In genomic region chr13:44730939-44731551, GRCm38 (mm10) we compare ENCODE assay signal across 8 mouse cellular contexts. TPM values are rescaled to one million over a fixed set of nuclear protein-coding genes. Genes with fewer than 3 reads are reported as not detected.
A peak's percentile ranks its signal among the peaks of the same experiment; 100 is the strongest.
DNase-seq lines count a peak whose midpoint lies in the region; ATAC-seq and TF ChIP-seq lines count a peak whose summit lies in the region.

No protein-coding gene starts in this region.

- DNase-seq in 3T3-L1 (ENCODE audit: low read depth, low spot score), result peak; percentile 88
- peak; percentile 52 to 74 for DNase-seq in adrenal gland, postnatal 4 days (ENCODE audit: low spot score in 2 of 2)
- DNase-seq in heart, adult 2 months, result peak; percentile 91 to 93
- DNase-seq in kidney, adult 8-10 months, result peak; percentile 91 to 92
- peak; percentile 77 to 81 for DNase-seq in spleen, adult 18-20 months

- peak; percentile 99 for TF ChIP-seq POLR2A in heart, adult 2 months (IDR thresholded peaks at IDR 0.05; ENCODE audit: insufficient read depth, low read depth, low read length)

- intact Hi-C loops in heart, adult 2 months (cut with DNase I), result loop anchor here (2.0 to 10.0 kb wide), 7 partner anchors 101 to 1170 kb away; partner anchors contain the start of gene Mcur1

- H3K27me3 ChIP-seq in embryonic facial prominence, embryonic 13.5 days, result no peaks in the 10 kb centered on the region
- H3K27me3 ChIP-seq in heart, adult 2 months (ENCODE audit: control insufficient read depth, insufficient read depth, low read length), result no peaks in the 10 kb centered on the region
- no peaks in the 10 kb centered on the region for H3K27me3 ChIP-seq in limb, embryonic 13.5 days
- no peaks in the 10 kb centered on the region for H3K27me3 ChIP-seq in midbrain, embryonic 15.5 days (replicated peaks)

- H3K27ac ChIP-seq in embryonic facial prominence, embryonic 13.5 days, result peak overlapping the region; percentile 96
- peak overlapping the region; percentile 93 for H3K27ac ChIP-seq in heart, adult 2 months
- peak overlapping the region; percentile 93 for H3K27ac ChIP-seq in limb, embryonic 13.5 days
- peak overlapping the region; percentile 99 for H3K27ac ChIP-seq in midbrain, embryonic 15.5 days

- H3K79me2 ChIP-seq in heart, adult 2 months (replicated peaks; ENCODE audit: control insufficient read depth, insufficient read depth, low read length), result 0 out of 2 replicates have a peak, but pooled peaks cover 1% of the 10 kb centered on the region

- TF ChIP-seq CTCF in heart, adult 2 months (IDR thresholded peaks at IDR 0.05), result 0 out of 2 replicates have a peak, but pooled peaks have one; percentile 7

- no peaks in the 10 kb centered on the region for H3K9me3 ChIP-seq in embryonic facial prominence, embryonic 13.5 days
- no peaks in the 10 kb centered on the region for H3K9me3 ChIP-seq in limb, embryonic 13.5 days
- no peaks in the 10 kb centered on the region for H3K9me3 ChIP-seq in midbrain, embryonic 15.5 days

- peaks cover 32% of the 10 kb centered on the region for H3K4me1 ChIP-seq in embryonic facial prominence, embryonic 13.5 days
- peaks cover 7% of the 10 kb centered on the region for H3K4me1 ChIP-seq in heart, adult 2 months (ENCODE audit: control insufficient read depth, insufficient read depth, low read length)
- peaks cover 33% of the 10 kb centered on the region for H3K4me1 ChIP-seq in limb, embryonic 13.5 days
- H3K4me1 ChIP-seq in midbrain, embryonic 15.5 days, result peaks cover 26% of the 10 kb centered on the region

- H3K36me3 ChIP-seq in embryonic facial prominence, embryonic 13.5 days, result no peaks in the 10 kb centered on the region
- peaks cover 8% of the 10 kb centered on the region for H3K36me3 ChIP-seq in heart, adult 2 months (ENCODE audit: control insufficient read depth, insufficient read depth, low read length)
- H3K36me3 ChIP-seq in limb, embryonic 13.5 days, result no peaks in the 10 kb centered on the region
- H3K36me3 ChIP-seq in midbrain, embryonic 15.5 days (replicated peaks), result no peaks in the 10 kb centered on the region

- peak; percentile 67 for ATAC-seq in embryonic facial prominence, embryonic 13.5 days (ENCODE audit: insufficient number of reproducible peaks, insufficient read depth, low FRiP score, low TSS enrichment, low read depth)
- peak; percentile 82 for ATAC-seq in limb, embryonic 13.5 days (ENCODE audit: low FRiP score, low read depth)
- ATAC-seq in midbrain, embryonic 15.5 days (replicated peaks), result peak; percentile 84

- under 1% methylated on average over 37 of the region's 41 CpGs for WGBS in embryonic facial prominence, embryonic 13.5 days
- WGBS in heart, adult 2 months, result under 1% methylated on average over 40 of the region's 41 CpGs
- WGBS in limb, embryonic 13.5 days, result 1% methylated on average over 38 of the region's 41 CpGs
- WGBS in midbrain, embryonic 15.5 days, result under 1% methylated on average over 37 of the region's 41 CpGs

- TF ChIP-seq EP300 in heart, adult 2 months (IDR thresholded peaks at IDR 0.05; ENCODE audit: insufficient read depth, low read depth, low read length), result peak; percentile 70; the same call in 1 of the 2 replicates

- H3K4me3 ChIP-seq in embryonic facial prominence, embryonic 13.5 days, result peak overlapping the region; percentile 77
- peak overlapping the region; percentile 92 for H3K4me3 ChIP-seq in heart, adult 2 months
- H3K4me3 ChIP-seq in limb, embryonic 13.5 days, result peak overlapping the region; percentile 80
- peak overlapping the region; percentile 80 for H3K4me3 ChIP-seq in midbrain, embryonic 15.5 days

- H3K9ac ChIP-seq in embryonic facial prominence, embryonic 13.5 days, result peak overlapping the region; percentile 91
- H3K9ac ChIP-seq in heart, adult 2 months (ENCODE audit: low read depth, low read length), result peak overlapping the region; percentile 89
- H3K9ac ChIP-seq in limb, embryonic 13.5 days, result peak overlapping the region; percentile 90
- peak overlapping the region; percentile 75 for H3K9ac ChIP-seq in midbrain, embryonic 15.5 days

- peak overlapping the region; percentile 81 for H3K4me2 ChIP-seq in embryonic facial prominence, embryonic 13.5 days
- H3K4me2 ChIP-seq in limb, embryonic 13.5 days (replicated peaks), result peak overlapping the region; percentile 81
- peak overlapping the region; percentile 89 for H3K4me2 ChIP-seq in midbrain, embryonic 15.5 days

RNA-seq across cellular contexts. Expression of gene Jarid2, which starts 1.8 kb away (rescaled TPM):
- 10 to 100 TPM; 63.5 to 72.7 TPM for total RNA-seq in adrenal gland, postnatal 4 days (2021)
- 34.6 and 36.6 TPM in 2 replicates for polyA plus RNA-seq in embryonic facial prominence, embryonic 13.5 days (2015; fragmentation: Nextera tagmentation; extraction: Ambion mirVana)
- 10 to 100 TPM; 20.2 to 24.5 TPM for total RNA-seq in heart, adult 2 months (2021)
- polyA plus RNA-seq in heart, adult 2 months (2012; rRNA removed), result 7.3 and 11.5 TPM in 2 replicates
- 48.3 and 53.8 TPM in 2 replicates for polyA plus RNA-seq in limb, embryonic 13.5 days (2015; fragmentation: Nextera tagmentation; extraction: Ambion mirVana)
- 40.7 and 44.7 TPM in 2 replicates for polyA plus RNA-seq in midbrain, embryonic 15.5 days (2015; fragmentation: Nextera tagmentation; extraction: Ambion mirVana)

Comparison
In these comparisons a context has a peak if more than half of its experiments do, and no peak if none do; other contexts are left out.
1. Peak in every context shown above with its lines: DNase-seq, ATAC-seq, H3K4me3 ChIP-seq and H3K27ac ChIP-seq.